Mouse (Mus musculus) left cerebral cortex, adult 8-10 months (tissue): ENCODE data around the gene Tenm4. TPM values are rescaled to one million over a fixed set of nuclear protein-coding genes. Genes with fewer than 3 reads are reported as not detected.

Experiments
- DNase-seq, 2 experiments: peaks; one replicate each; pipeline ENCODE4 v3.0.0; 2022; ENCODE audit warnings: low spot score in 2 of 2
- total RNA-seq, 4 experiments: library from RNA; stranded (reverse); gene quantifications; 2 replicates each; pipeline ENCODE4 v1.2.4; 2022

Tenm4 gene
- total RNA-seq, 4 experiments from 2014 or later = 118 to 143 (median 135) TPM

DNA sequence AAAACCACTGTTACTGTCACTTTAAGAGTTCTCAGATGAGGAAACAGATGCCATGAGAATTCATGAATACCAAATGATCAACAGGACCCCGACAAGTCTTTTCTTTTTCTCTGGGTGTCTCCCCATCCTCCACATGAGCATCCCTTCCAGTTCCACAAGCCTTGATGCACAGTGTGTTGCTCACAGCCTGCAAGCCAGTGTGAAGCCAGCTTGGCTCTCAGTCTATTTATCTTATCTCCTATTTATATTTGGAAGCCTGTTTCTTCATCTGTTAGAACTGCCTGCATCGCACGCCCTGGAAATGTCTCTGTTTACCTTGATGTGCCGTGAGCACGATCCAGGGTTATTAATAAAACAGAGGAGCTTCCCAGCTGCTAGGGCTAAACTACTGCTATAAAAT, 169.8 kb downstream of the Tenm4 start:
- DNase-seq = peak in 1 of 2 experiments; percentile 37

DNA sequence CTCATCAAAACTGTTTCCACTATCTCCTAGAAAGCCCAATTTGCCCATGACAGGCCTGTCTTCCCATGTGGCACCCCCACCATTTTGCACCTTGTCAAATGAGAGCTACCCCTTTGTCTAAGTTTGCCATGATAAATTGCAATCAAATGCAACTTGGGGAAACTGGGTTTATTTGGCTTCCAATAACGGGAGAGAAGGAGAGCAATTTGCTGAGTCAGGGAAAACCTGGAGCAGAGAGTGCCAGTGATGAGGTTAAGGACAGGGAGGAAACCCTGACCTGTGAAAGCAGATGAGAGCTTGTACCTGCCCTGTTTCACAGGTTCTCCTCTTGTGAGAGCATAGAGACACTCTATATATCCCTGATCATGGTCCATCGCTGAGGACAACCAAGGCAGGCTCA, 170.4 kb downstream of the Tenm4 start:
- no peak for DNase-seq

DNA sequence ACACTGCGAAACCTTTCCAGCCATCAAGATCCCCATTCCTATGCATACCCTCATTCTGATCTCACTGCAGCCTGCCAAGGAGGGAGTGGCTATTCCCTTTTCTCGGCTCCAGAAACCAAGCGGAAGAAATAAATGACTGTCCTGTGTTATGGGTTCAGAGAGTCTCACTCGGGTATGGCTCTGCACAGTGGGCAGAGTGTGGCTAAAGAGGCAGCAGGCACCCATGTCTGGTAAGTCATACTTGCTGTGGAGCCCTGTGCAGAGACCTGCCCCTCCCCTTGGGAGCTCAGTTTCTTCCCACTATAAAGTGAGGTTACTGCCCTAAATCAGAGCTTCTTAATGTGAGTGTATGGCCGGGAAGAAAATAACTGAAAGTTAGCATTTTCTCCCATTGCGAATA, 171.9 kb downstream of the Tenm4 start:
- no peak for DNase-seq

DNA sequence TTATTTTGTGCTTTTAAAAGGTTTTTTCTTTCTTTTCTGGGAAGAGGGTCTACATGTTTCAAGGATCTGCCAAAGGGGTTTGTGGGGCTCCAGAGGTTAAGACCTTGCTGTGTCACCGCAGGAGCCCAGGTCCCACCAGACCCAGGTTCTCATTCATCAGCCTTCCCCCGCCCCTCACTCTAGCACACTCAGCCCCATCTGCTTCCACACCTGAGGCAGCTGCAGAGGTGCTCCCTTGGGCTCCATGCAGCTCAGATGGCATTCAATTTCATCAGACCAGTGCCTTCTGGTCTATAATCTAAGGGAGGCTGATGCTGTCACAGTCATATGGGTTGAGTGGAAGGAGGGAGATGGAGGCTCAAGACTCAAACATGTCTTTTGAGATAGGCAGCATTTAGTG, 172.6 kb downstream of the Tenm4 start:
- DNase-seq = no peak

DNA sequence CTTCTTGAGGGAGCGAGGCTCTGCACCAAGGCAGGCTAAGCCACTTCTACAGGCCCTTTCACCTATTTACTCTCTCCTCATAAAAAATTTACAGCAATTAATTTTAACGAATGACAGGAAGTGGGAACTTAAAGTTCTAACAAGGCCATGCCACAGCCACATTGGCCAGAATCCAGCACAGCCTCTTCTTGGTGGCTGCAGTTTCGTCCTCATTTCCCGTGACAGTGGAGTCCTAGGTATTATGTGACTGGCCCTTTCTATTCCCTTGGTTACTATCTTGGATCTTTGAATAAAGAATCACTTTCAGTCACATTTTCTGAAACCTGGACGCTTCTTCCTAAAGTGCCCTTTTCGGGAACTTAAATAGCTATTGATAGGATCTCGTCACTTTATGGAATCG, 181.6 kb downstream of the Tenm4 start:
- DNase-seq = no peak

DNA sequence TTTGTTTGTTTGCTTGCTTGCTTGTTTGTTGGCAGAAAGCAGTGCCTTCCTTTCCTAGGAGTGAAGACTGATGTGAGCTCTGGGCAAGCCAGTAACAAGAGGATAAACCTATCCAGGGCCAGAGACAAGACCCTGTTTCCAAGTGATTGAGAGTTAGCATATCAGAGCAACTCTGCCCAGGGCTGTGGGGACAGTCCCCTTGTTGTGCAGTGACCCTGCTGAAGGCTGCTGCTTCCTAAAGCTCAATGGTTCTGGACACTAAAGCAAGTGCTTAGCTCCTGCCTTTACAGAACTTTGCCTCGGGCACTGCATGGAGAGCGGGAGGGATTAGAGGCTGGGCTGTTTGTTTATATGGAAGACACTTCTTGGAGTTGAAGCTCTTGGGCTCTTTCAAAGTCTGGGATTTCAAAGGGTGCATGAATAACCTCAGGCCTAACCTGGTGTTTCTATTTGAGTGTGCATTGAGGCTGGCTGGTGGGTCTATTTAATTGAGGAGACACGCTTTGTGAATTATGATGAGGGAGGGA, 185.3 kb downstream of the Tenm4 start:
- DNase-seq = no peak

DNA sequence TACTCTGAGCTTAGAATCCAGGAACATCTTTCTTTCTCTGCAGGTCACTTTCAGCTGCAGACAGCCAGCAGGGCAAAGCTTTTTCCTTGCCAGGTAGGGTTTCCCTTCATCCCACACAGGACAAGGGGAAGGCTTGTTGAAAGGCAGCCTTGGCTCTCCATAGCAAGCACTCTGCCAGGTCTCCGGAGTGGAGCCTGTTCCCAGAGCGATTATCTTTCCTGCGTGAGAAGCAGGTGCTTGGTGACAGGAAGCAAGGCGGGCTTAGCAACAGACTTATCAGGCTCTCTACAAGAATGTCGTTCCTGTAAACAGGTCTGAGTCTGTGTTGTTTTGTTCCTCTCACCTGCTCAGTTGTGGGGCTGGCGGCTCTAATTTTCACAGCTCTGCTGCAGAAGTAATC, 186.5 kb downstream of the Tenm4 start:
- DNase-seq = no peak

DNA sequence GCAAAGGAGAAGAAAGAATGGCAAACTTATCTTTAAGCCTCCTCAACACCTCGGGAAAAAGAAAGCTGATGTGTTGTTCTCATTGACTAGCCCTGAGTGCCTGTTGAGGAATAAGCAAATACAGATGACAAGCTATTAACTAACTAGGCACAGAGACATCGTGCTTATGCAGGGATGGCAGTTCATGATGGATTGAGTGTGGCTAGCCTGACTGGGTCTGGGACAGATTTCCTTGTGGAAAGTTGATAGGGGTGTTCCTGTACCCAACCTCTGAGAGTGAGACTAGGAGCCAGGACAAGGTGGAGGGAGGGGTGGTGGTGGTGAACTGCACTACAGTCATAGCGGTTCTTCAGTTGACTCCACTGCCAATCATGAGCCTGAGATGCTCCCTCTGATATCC, 192.3 kb downstream of the Tenm4 start:
- DNase-seq = no peak

DNA sequence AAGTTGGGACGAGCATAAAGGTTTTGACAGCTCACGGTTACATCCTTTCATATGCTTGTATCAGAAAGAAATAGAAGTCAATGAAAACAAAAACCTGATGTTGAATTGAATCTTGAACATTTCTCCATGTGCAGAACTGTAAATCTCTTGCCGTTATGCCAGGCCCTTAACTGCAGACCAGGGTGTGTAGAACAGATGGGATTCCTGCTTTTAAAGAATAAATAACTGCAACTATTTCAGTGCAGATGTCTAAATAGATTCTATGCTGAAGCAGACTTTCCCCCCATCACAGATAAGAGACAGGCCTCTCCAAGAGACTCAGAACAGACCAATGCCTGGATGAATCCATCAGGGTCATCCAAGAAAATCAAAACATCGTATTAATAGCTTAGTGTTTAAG, 198.9 kb downstream of the Tenm4 start:
- DNase-seq = no peak

DNA sequence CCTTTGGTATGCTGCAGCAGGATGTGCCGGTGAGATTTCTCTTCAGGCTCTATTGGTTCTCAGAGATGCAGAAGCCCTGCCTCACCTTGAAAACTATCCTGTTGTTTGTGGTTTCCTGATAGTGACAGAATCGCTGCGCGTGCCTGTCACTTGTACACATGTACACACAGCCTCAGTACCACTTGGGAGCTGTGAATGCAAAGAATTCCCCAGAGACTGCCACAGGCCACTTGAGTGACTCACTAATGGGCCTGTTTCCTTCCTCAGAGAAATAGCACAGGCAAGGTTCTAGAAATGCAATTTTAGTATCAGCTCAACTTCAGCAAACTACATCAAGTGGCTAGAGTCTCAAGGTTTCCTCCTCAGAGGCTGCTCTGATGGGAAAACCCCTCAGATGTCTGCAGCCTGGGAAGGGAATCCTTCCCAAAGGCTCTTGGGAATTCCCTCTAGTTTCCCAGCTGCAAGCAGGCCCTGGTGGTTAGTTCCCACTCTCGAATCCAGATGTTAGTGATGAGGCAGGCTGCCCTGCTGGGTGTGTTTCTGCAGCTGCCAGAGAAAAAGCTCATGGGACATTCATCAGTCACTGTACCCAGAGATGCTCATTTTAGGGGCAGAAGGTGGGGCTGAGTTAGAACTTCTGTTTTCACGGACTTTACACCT, 203.1 kb downstream of the Tenm4 start:
- no peak for DNase-seq

DNA sequence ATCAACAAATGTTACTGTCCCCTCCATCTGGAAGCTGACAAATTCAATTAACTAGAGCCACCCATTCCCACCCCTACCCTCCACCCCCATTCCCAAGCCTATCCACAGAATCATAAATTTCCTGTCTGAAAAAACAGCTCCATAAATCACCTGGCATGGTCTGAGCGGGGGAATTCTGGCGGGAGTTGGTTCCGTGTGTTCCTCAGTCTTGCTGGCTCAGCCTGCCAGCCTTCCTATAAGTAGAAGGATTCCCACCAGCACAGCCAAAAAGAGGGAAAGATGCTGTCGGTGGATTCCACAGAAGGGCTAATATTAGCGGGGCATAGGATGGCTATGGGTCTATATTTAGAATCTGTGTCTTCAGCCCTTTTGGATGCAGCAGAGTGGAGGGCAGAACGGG, 204.5 kb downstream of the Tenm4 start:
- DNase-seq = peak in 1 of 2 experiments; percentile 11

DNA sequence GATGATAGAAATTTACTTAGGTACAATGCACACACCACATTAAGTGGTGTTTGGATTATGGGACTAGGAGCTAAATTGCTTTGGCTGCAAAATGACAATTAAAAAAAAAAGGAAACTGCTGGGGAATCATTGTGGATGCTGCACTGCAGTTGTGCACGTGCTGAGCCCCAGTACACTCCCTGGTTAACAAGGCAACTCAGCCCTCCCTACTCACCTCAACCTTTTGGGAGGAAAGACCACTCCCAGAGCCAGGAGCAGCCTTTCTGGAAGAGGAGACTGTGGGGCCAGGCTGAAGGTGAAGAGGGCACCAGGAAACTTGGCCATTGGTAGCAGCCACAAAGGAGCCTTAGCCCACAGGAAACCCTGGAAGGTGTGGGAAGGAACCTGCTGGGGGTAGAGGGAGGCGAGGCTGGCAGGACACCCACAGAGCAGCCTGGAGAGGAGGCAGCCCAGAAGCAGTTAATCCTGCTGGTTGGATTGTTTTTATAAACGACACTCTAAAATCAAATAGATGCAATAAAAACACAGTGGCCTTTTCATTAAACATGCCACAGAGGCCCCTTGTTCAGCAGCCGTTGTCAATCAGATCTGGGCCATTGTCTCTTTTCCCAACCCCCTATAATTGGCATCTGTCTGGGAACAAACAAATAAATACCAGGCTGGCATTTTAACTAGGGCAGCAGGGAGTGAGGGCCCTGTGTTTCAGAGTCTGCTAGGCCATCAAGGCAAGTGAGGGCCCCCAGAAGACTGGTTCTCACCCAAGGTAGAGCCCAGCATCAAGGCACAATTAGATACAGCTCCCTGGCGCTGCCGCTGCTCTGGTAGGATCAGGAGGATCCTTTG, 212.9 kb downstream of the Tenm4 start:
- DNase-seq = no peak

DNA sequence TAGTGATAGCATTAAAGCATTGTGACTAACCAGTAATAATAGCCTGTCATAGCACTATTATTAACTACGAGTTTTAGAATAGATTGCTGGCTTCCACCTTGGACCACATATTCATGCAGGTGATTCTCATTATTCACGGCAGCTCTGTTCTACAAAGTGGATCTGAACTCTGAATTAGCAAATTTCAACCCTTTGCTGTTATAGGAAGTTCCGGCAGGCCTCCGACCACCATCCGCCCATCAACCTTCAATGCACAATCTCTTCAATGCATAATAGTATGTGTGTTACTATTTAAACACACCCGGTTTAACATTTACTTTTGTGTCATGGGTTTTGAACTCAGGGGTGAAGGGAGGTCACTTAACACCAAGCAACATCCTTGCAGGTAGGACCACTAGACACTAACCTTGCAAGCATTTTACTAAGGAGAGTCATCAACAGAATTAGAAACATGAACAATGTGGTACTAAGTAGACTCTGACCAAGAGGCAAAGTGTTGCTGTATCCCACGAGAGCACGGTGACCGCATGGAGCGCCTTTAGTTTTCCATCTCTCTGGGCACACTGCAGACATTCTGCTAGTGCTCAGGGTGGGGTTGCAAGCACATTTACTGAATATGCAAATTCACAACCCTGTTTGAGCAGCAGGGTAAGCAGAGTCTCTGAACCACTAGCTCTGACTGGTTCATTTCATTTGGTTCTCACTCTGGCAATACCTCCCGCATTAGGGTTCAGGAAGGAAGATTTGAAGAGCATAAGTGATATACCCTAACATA, 213.9 kb downstream of the Tenm4 start:
- DNase-seq = no peak

DNA sequence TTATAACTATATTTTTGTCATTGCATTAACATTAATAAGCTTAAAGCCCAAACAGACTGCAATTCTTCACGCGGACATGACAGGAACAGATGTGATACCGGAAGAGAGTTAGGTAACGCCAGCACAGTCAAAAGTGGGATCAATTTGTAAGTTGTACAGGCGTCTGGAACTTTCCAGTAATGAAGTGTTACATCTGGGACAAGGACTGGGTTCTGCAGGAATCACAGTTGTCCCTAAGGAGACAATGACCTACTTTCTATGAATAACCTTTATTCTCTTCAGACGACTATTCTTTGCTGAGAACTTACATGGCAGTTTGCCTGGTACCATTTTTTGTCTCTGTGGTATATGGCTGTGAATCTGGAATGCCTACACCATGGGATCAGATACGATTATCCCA, 214.8 kb downstream of the Tenm4 start:
- DNase-seq = no peak

DNA sequence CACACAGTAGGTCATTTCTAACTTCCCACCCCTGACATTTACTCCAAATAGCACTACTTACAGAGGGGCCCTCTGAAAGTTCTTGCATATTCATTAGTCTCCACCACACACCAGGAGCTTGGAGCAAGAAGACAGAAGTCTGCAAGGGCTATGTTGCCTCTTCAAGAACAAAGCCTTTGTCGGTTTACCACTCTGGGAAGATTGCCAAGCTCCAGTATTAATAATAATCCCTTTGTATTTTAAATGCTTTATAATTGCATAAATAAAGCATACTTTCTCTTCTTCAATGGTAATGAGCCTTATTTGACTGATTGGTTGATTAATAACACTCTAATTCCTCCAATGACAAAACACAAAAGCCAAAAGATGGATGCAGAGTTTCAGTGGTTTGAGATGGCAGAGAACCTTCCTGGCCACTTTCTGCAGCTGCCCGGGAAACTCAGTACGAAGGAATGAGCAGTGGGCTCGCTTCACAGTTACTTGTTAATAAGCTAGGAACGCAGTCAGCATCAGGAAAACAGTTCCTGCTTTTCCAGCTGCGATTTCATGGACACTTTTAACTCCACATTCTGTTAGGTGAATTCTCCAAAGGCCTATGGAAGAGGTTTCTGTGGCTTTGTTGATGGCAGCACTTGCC, 219.1 kb downstream of the Tenm4 start:
- no peak for DNase-seq

DNA sequence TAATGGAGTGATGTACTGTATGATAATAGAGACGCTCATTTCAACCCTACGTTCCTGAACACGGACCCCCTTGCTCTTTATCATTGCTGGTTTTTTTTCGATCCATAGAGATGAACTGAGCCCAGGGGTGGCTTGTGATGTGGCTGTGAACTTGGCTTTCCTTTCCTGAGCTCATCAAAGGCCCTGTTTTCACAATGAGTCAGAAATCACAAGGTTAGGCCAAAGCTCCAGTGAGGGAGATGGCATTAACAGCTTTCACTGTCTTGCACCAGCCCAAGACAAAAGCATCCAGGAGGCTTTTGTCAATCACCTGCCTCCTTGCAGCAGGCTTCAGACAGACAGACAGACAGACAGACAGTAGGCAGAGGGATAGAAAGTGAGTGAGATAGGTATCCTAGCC, 219.8 kb downstream of the Tenm4 start:
- DNase-seq = no peak

DNA sequence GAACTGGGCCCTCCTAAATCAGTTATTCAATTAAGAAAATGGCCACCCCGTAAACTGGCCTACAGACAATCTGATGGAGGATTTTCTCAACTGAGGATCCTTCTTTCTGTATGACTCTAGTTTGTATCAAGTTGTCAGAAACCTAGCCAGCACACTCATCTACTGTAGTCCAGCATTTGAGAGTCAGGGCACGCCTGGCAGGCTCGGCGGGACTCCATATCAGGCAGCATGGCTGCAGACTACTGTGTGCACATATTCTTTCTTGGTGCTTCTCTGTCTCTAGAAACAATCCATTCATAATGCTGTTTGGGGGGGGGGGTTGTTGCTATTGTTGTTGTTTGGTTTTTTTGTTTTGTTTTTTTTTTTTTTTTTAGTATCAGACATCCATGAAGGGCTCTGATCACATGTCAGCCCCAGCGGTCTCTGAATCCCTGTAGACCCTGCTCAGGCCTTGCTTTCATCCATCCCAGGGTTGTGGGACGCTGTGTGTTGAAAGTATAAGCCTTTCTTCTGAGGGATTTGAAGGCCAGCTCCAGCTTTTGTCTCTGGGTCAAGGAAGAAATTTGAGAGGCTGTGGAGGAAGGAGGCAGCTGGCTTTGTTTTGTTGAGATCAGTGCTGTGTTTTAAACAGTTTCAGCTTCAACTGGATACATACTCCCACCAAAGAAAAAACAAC, 220.9 kb downstream of the Tenm4 start:
- no peak for DNase-seq

DNA sequence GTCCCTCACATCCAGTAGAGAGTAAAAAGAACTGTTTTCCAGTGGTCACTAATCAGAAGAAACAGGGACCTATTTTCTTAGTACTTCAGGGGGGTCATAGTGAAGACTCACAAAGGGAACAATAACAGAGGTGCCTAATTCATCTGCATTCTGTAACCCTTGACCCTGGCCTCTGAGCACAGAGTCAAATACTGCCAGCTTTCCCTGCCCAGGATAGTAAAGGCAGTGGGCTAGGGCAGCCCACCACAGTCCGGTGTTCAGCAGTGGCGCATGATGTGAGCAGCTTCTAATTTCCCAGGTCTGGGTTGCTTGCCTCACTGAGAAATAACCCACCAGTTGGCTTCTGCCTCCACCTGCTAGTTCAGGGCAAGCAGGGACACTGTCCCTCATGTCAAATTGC, 221.6 kb downstream of the Tenm4 start:
- DNase-seq = no peak

DNA sequence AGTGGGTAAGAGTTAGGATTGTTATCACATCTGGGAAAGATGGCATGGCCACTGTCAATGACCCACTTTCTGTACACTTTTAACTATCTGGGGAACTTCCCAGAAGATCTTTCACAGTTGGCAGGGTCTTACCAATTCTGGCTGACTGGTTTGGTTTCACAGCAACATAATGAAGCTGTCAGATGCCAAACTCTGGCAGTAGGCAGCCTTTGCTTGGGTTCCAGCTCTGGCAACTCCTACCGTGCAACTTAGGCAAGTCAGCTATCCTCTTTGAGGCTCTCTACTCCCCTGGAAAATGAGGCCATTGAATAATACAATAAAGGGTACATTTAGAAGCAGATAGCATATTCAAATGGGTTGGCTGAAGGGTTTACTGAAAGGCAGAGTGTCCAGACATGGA, 226.9 kb downstream of the Tenm4 start:
- no peak for DNase-seq

DNA sequence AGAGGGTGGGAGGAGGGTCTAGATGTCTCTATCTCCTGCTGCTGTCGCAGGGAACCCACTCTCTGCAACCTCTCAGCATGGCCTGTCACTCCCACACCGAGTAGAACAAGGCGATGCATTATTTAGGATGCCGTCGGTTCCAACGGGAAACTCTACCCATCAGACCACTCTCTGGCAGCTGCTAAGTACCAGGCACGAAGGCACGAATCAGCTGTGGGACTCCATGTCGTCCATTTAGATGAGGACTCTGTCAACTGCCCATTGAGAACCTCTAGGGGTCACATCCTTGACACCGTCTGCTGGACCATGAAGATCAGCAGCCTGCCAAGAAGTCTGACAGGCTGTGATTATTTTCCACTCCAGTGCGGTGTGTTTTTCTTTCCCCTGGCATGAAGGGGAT, 229.4 kb downstream of the Tenm4 start:
- peak in 1 of 2 experiments; percentile 38 for DNase-seq

DNA sequence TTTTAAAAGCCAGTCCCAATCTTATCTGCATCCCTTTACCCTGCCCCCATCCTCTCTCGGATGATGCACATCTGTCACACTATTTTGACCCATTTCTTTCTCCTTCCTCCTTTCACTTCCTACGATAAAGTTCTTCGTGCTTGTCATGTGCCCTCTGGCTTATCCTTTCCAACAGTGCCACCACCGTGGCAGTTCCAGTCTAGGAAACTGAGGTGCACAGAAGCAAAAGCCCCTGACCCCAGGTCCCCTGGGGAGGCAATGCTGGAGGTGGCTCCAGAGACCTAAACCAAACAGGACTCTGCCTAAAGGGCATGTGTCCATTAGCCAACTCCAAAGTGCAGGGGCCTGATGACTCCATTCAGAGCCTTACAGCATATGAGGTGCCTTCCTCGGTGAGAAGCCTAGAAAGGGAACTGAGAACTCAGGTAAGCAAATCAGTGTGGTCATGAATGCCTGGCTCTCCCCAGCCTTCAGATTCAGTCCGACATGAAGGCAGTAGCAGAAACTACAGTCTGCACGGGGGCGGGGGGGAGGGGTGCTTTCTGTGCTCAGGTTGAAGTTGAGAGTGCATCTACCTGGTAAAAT, 235.7 kb downstream of the Tenm4 start:
- DNase-seq = no peak
